Mouse (Mus musculus) limb, embryonic 13.5 days (tissue): ENCODE results near the gene Gbx2. TPM values are rescaled to one million over a fixed set of nuclear protein-coding genes. Genes with fewer than 3 reads are reported as not detected.
A peak's percentile ranks its signal among the peaks of the same experiment; 100 is the strongest.

Experiments
- ATAC-seq: fragments of 200-750 bp; cut with Nextera tagmentation; 2 replicates; pipeline ENCODE4 v1.8.0; 2017; ENCODE audit warnings: low read depth, moderate number of reproducible peaks, moderate TSS enrichment; ENCODE audit not compliant: low FRiP score
- H3K27ac ChIP-seq: fragments of 300-500 bp; sonication (generic); 2 replicates; pipeline ENCODE4 v1.5.1; 2015; ENCODE audit warnings: inconsistent platforms, mild to moderate bottlenecking, moderate library complexity
- H3K27me3 ChIP-seq: fragments of 300-500 bp; sonication (generic); 2 replicates; pipeline ENCODE4 v1.6.1; 2015; ENCODE audit warnings: mild to moderate bottlenecking, inconsistent platforms
- H3K36me3 ChIP-seq: fragments of 300-500 bp; sonication (generic); 2 replicates; pipeline ENCODE4 v1.6.1; 2015; ENCODE audit warnings: inconsistent platforms, mild to moderate bottlenecking, moderate library complexity
- H3K4me1 ChIP-seq: fragments of 300-500 bp; sonication (generic); 2 replicates; pipeline ENCODE4 v1.6.1; 2015; ENCODE audit warnings: inconsistent platforms
- H3K4me2 ChIP-seq: fragments of 300-500 bp; sonication (generic); replicated peaks from 2 replicates; pipeline ENCODE4 v1.6.1; 2015; ENCODE audit warnings: inconsistent platforms, mild to moderate bottlenecking, moderate library complexity
- H3K4me3 ChIP-seq: fragments of 300-500 bp; sonication (generic); 2 replicates; pipeline ENCODE4 v1.5.1; 2015; ENCODE audit warnings: moderate library complexity, mild to moderate bottlenecking, inconsistent platforms
- H3K9ac ChIP-seq: fragments of 300-500 bp; sonication (generic); 2 replicates; pipeline ENCODE4 v1.6.1; 2015; ENCODE audit warnings: mild to moderate bottlenecking, inconsistent platforms
- H3K9me3 ChIP-seq: fragments of 300-500 bp; sonication (generic); 2 replicates; pipeline ENCODE4 v1.6.1; 2016; ENCODE audit warnings: inconsistent platforms
- WGBS: fragments of 180-500 bp; shearing (Covaris S2); methylation state at CpG from one replicate; pipeline ENCODE4 v1.1.7; 2015; 5-methylcytosine and 5-hydroxymethylcytosine counted together
- polyA plus RNA-seq: library from polyadenylated mRNA; unstranded; fragments of >200 nt; fragmentation: Nextera tagmentation; extraction: Ambion mirVana; gene quantifications from 2 replicates; pipeline ENCODE4 v1.2.1, GENCODE M21; 2015

Gbx2 gene
- polyA plus RNA-seq, result 0.11 and 0.31 TPM in 2 replicates

GRCm38 (mm10) chr1:89931120-89931519 is at the start of gene Gbx2:
Gene Gbx2, minus strand, starts transcription at chr1:89931179.
- H3K9me3 ChIP-seq, result no peaks in the 10 kb centered on the region
- H3K4me1 ChIP-seq, result peaks cover 50% of the 10 kb centered on the region
- peak within 1 kb of the TSS; percentile 82 for H3K4me2 ChIP-seq
- H3K27me3 ChIP-seq, result peaks cover 99% of the 10 kb centered on the region
- H3K36me3 ChIP-seq, result no peaks in the 10 kb centered on the region
- WGBS, result under 1% methylated on average over 33 of the region's 33 CpGs
- H3K9ac ChIP-seq, result peak within 1 kb of the TSS; percentile 48
- peak; percentile 79 for ATAC-seq
- peak within 1 kb of the TSS; percentile 45 for H3K4me3 ChIP-seq
- H3K27ac ChIP-seq, result no peak within 1 kb of the TSS

- H3K27ac ChIP-seq, result no peak overlapping the region
- H3K4me1 ChIP-seq, result no peaks in the 10 kb centered on the region
- no peak overlapping the region for H3K4me3 ChIP-seq
- H3K36me3 ChIP-seq, result no peaks in the 10 kb centered on the region
- H3K27me3 ChIP-seq, result peaks cover 24% of the 10 kb centered on the region
- WGBS, result 89% methylated on average over 8 of the region's 8 CpGs
- H3K4me2 ChIP-seq, result no peak overlapping the region
- no peak overlapping the region for H3K9ac ChIP-seq
- ATAC-seq, result no peak
- H3K9me3 ChIP-seq, result no peaks in the 10 kb centered on the region
These were observed 46.3 kb upstream of the Gbx2 start for GRCm38 (mm10) chr1:89977261-89977660.

- Histone ChIP-seq H3K4me3 (no peak overlapping the region), H3K27ac (no peak overlapping the region), H3K4me1 (no peaks in the 10 kb centered on the region), H3K27me3 (peaks cover 33% of the 10 kb centered on the region), H3K9ac (no peak overlapping the region), H3K36me3 (no peaks in the 10 kb centered on the region), H3K9me3 (no peaks in the 10 kb centered on the region), H3K4me2 (no peak overlapping the region)
- 80% methylated on average over 8 of the region's 8 CpGs for WGBS
- ATAC-seq, result no peak
These were observed 45.4 kb upstream of the Gbx2 start for GRCm38 (mm10) chr1:89976411-89976810.

- no peak overlapping the region for H3K27ac ChIP-seq
- no peaks in the 10 kb centered on the region for H3K9me3 ChIP-seq
- no peaks in the 10 kb centered on the region for H3K36me3 ChIP-seq
- no peak for ATAC-seq
- H3K9ac ChIP-seq, result no peak overlapping the region
- WGBS, result 72% methylated on average over 8 of the region's 8 CpGs
- no peaks in the 10 kb centered on the region for H3K4me1 ChIP-seq
- peaks cover 47% of the 10 kb centered on the region for H3K27me3 ChIP-seq
- no peak overlapping the region for H3K4me3 ChIP-seq
- no peak overlapping the region for H3K4me2 ChIP-seq
These were observed 43.6 kb upstream of the Gbx2 start for GRCm38 (mm10) chr1:89974541-89974940.

GRCm38 (mm10) chr1:89971848-89972247 is 40.9 kb upstream of the Gbx2 start:
- Histone ChIP-seq H3K27ac (no peak overlapping the region), H3K9me3 (no peaks in the 10 kb centered on the region), H3K4me2 (no peak overlapping the region), H3K9ac (no peak overlapping the region), H3K4me3 (no peak overlapping the region), H3K36me3 (no peaks in the 10 kb centered on the region), H3K27me3 (peaks cover 62% of the 10 kb centered on the region), H3K4me1 (peaks cover 15% of the 10 kb centered on the region)
- 37% methylated on average over 8 of the region's 8 CpGs for WGBS
- ATAC-seq, result no peak

GRCm38 (mm10) chr1:89969714-89970110 is 38.7 kb upstream of the Gbx2 start:
- Histone ChIP-seq H3K9ac (no peak overlapping the region), H3K4me1 (peaks cover 15% of the 10 kb centered on the region), H3K4me2 (no peak overlapping the region), H3K36me3 (no peaks in the 10 kb centered on the region), H3K27ac (no peak overlapping the region), H3K4me3 (no peak overlapping the region), H3K9me3 (no peaks in the 10 kb centered on the region), H3K27me3 (peaks cover 81% of the 10 kb centered on the region)
- 87% methylated on average over 4 of the region's 4 CpGs for WGBS
- ATAC-seq, result no peak

GRCm38 (mm10) chr1:89969072-89969713 is 38.2 kb upstream of the Gbx2 start:
- no peaks in the 10 kb centered on the region for H3K36me3 ChIP-seq
- H3K9me3 ChIP-seq, result no peaks in the 10 kb centered on the region
- no peak for ATAC-seq
- peaks cover 83% of the 10 kb centered on the region for H3K27me3 ChIP-seq
- no peak overlapping the region for H3K27ac ChIP-seq
- no peak overlapping the region for H3K9ac ChIP-seq
- 52% methylated on average over 10 of the region's 10 CpGs for WGBS
- H3K4me3 ChIP-seq, result peak overlapping the region; percentile 67
- peaks cover 15% of the 10 kb centered on the region for H3K4me1 ChIP-seq
- peak overlapping the region; percentile 97 for H3K4me2 ChIP-seq

GRCm38 (mm10) chr1:89968111-89968851 is 37.3 kb upstream of the Gbx2 start:
- Histone ChIP-seq H3K27ac (no peak overlapping the region), H3K4me2 (peak overlapping the region; percentile 97), H3K4me3 (peak overlapping the region; percentile 67), H3K9ac (peak overlapping the region; percentile 71), H3K36me3 (no peaks in the 10 kb centered on the region), H3K4me1 (peaks cover 15% of the 10 kb centered on the region), H3K9me3 (no peaks in the 10 kb centered on the region), H3K27me3 (peaks cover 86% of the 10 kb centered on the region)
- peak; percentile 73 for ATAC-seq
- WGBS, result under 1% methylated on average over 70 of the region's 95 CpGs

GRCm38 (mm10) chr1:89967585-89967984 is 36.6 kb upstream of the Gbx2 start:
- H3K9me3 ChIP-seq, result no peaks in the 10 kb centered on the region
- peak overlapping the region; percentile 97 for H3K4me2 ChIP-seq
- no peak overlapping the region for H3K9ac ChIP-seq
- peak overlapping the region; percentile 67 for H3K4me3 ChIP-seq
- H3K36me3 ChIP-seq, result no peaks in the 10 kb centered on the region
- H3K27me3 ChIP-seq, result peaks cover 89% of the 10 kb centered on the region
- WGBS, result 15% methylated on average over 9 of the region's 9 CpGs
- no peak for ATAC-seq
- peaks cover 19% of the 10 kb centered on the region for H3K4me1 ChIP-seq
- H3K27ac ChIP-seq, result no peak overlapping the region

GRCm38 (mm10) chr1:89964426-89964825 is 33.4 kb upstream of the Gbx2 start:
- Histone ChIP-seq H3K27ac (no peak overlapping the region), H3K9me3 (no peaks in the 10 kb centered on the region), H3K9ac (no peak overlapping the region), H3K4me1 (peaks cover 26% of the 10 kb centered on the region), H3K4me3 (no peak overlapping the region), H3K4me2 (no peak overlapping the region), H3K27me3 (peaks cover 80% of the 10 kb centered on the region), H3K36me3 (no peaks in the 10 kb centered on the region)
- WGBS, result 66% methylated on average over 12 of the region's 12 CpGs
- ATAC-seq, result no peak

GRCm38 (mm10) chr1:89963296-89963695 is 32.3 kb upstream of the Gbx2 start:
- Histone ChIP-seq H3K4me1 (peaks cover 16% of the 10 kb centered on the region), H3K27me3 (peaks cover 75% of the 10 kb centered on the region), H3K9ac (no peak overlapping the region), H3K36me3 (no peaks in the 10 kb centered on the region), H3K4me3 (no peak overlapping the region), H3K9me3 (no peaks in the 10 kb centered on the region), H3K4me2 (no peak overlapping the region), H3K27ac (no peak overlapping the region)
- 90% methylated on average over 2 of the region's 2 CpGs for WGBS
- no peak for ATAC-seq

GRCm38 (mm10) chr1:89962092-89962491 is 31.1 kb upstream of the Gbx2 start:
- H3K4me1 ChIP-seq, result peaks cover 11% of the 10 kb centered on the region; the same call in 1 of the 2 replicates
- no peaks in the 10 kb centered on the region for H3K36me3 ChIP-seq
- H3K4me2 ChIP-seq, result peak overlapping the region; percentile 35
- ATAC-seq, result no peak
- H3K9me3 ChIP-seq, result no peaks in the 10 kb centered on the region
- H3K27ac ChIP-seq, result no peak overlapping the region
- H3K27me3 ChIP-seq, result peaks cover 63% of the 10 kb centered on the region
- 9% methylated on average over 13 of the region's 13 CpGs for WGBS
- H3K9ac ChIP-seq, result no peak overlapping the region
- no peak overlapping the region for H3K4me3 ChIP-seq
